Mouse (Mus musculus) G1E-ER4 (cell line): ENCODE measurements around the gene Clstn1. TPM values are rescaled to one million over a fixed set of nuclear protein-coding genes. Genes with fewer than 3 reads are reported as not detected.

Experiments
- GATA1 ChIP-seq: IDR thresholded peaks from one replicate; pipeline ENCODE4 v1.8.0; 2012; ENCODE audit warnings: low read length, inconsistent platforms
- polyA plus RNA-seq: library from polyadenylated mRNA; stranded (reverse); fragments of >175 nt; gene quantifications from 2 replicates; pipeline ENCODE4 v1.2.3, GENCODE M21; 2012

Clstn1 gene
- polyA plus RNA-seq, 1 experiment = 0.89 TPM

GRCm38 (mm10) chr4:149561986-149562904 lies 24.0 kb upstream of the Clstn1 start:
- TF ChIP-seq GATA1 = no peak

GRCm38 (mm10) chr4:149562905-149563347 lies 23.3 kb upstream of the Clstn1 start:
- no peak for TF ChIP-seq GATA1

GRCm38 (mm10) chr4:149563941-149564361 lies 22.3 kb upstream of the Clstn1 start:
- no peak for TF ChIP-seq GATA1

GRCm38 (mm10) chr4:149564452-149565407 lies 21.5 kb upstream of the Clstn1 start:
- TF ChIP-seq GATA1 = no peak

- no peak for TF ChIP-seq GATA1
Observed at GRCm38 (mm10) chr4:149567432-149568026, 18.7 kb upstream of the Clstn1 start.

- TF ChIP-seq GATA1 = no peak
Observed at GRCm38 (mm10) chr4:149568622-149569021, 17.6 kb upstream of the Clstn1 start.

- no peak for TF ChIP-seq GATA1
Observed at GRCm38 (mm10) chr4:149569781-149570497, 16.3 kb upstream of the Clstn1 start.

- no peak for TF ChIP-seq GATA1
Observed at GRCm38 (mm10) chr4:149570498-149570863, 15.8 kb upstream of the Clstn1 start.

GRCm38 (mm10) chr4:149571209-149571608 lies 15.1 kb upstream of the Clstn1 start:
- TF ChIP-seq GATA1 = no peak

GRCm38 (mm10) chr4:149571651-149572149 lies 14.6 kb upstream of the Clstn1 start:
- no peak for TF ChIP-seq GATA1

GRCm38 (mm10) chr4:149572446-149572845 lies 13.8 kb upstream of the Clstn1 start:
- TF ChIP-seq GATA1 = no peak

GRCm38 (mm10) chr4:149572851-149573250 lies 13.4 kb upstream of the Clstn1 start:
- TF ChIP-seq GATA1 = no peak

- TF ChIP-seq GATA1 = no peak
Observed at GRCm38 (mm10) chr4:149574391-149574821, 11.9 kb upstream of the Clstn1 start.

- TF ChIP-seq GATA1 = no peak
Observed at GRCm38 (mm10) chr4:149576061-149576460, 10.2 kb upstream of the Clstn1 start.
